Mouse (Mus musculus) 3134 (cell line): ENCODE measurements around the gene Ctcf.

ENCODE experiments used
- DNase-seq: peaks from one replicate; pipeline ENCODE4 v3.0.0-alpha.2; 2011; ENCODE audit warnings: low spot score; ENCODE audit not compliant: insufficient read length; ENCODE audit errors: extremely low read depth

Ctcf gene

GRCm38 (mm10) chr8:105699488-105700215 is 63.3 kb downstream of the Ctcf start:
- no peak for DNase-seq

GRCm38 (mm10) chr8:105700566-105700965 is 64.2 kb downstream of the Ctcf start:
- no peak for DNase-seq

GRCm38 (mm10) chr8:105700966-105701824 is 64.8 kb downstream of the Ctcf start, which contains the start of the genes Acd and Pard6a:
Acd (minus strand) TSS chr8:105701102.
Pard6a (plus strand) TSS chr8:105701148.
- peak; percentile 88 for DNase-seq

- DNase-seq = no peak
These were observed 65.6 kb downstream of the Ctcf start for GRCm38 (mm10) chr8:105702001-105702401.

- no peak for DNase-seq
These were observed 66.5 kb downstream of the Ctcf start for GRCm38 (mm10) chr8:105702731-105703415.

- DNase-seq = no peak
These were observed 67.9 kb downstream of the Ctcf start for GRCm38 (mm10) chr8:105704146-105704812.

GRCm38 (mm10) chr8:105704955-105705354 is 68.6 kb downstream of the Ctcf start:
- DNase-seq = no peak

GRCm38 (mm10) chr8:105706426-105706825 is 70.1 kb downstream of the Ctcf start:
- no peak for DNase-seq

- peak; percentile 84 for DNase-seq
These were observed 71.4 kb downstream of the Ctcf start, which contains the start of the genes 4933405L10Rik and Enkd1 for GRCm38 (mm10) chr8:105707498-105708403. 4933405L10Rik (plus strand) TSS chr8:105707655. Enkd1 (minus strand) TSS chr8:105708210.

- no peak for DNase-seq
These were observed 72.3 kb downstream of the Ctcf start for GRCm38 (mm10) chr8:105708675-105709074.

- no peak for DNase-seq
These were observed 72.9 kb downstream of the Ctcf start for GRCm38 (mm10) chr8:105709317-105709716.

- no peak for DNase-seq
These were observed 75.9 kb downstream of the Ctcf start for GRCm38 (mm10) chr8:105712286-105712685.

- DNase-seq = no peak
These were observed 77.8 kb downstream of the Ctcf start for GRCm38 (mm10) chr8:105714139-105714538.

GRCm38 (mm10) chr8:105715042-105715441 is 78.7 kb downstream of the Ctcf start:
- no peak for DNase-seq

- no peak for DNase-seq
These were observed 80.1 kb downstream of the Ctcf start for GRCm38 (mm10) chr8:105716302-105716945.

- no peak for DNase-seq
These were observed 83.3 kb downstream of the Ctcf start for GRCm38 (mm10) chr8:105719637-105720036.

GRCm38 (mm10) chr8:105722861-105723260 is 86.5 kb downstream of the Ctcf start:
- no peak for DNase-seq

- DNase-seq = no peak
These were observed 89.4 kb downstream of the Ctcf start for GRCm38 (mm10) chr8:105725726-105726125.
